Mouse (Mus musculus) erythroblast, embryonic 14.5 days (primary cell): ENCODE data around the gene Vps41.

Experiments used
- GATA1 ChIP-seq: IDR thresholded peaks from 2 replicates; pipeline ENCODE4 v1.6.1; 2012; ENCODE audit warnings: low read length, inconsistent platforms, mixed read lengths
- TAL1 ChIP-seq: IDR thresholded peaks from 3 replicates; pipeline ENCODE4 v1.6.1; 2012; ENCODE audit warnings: low read length, inconsistent platforms, mixed read lengths

GRCm38 (mm10) chr13:18761452-18761851 is 44.4 kb downstream of the Vps41 start:
- TF ChIP-seq GATA1 (no peak), TAL1 (no peak)
